Mouse (Mus musculus) cerebellum, postnatal 10 days (tissue): ENCODE measurements around the gene Hist1h2bj.

Experiments used
- DNase-seq, 2 experiments: peaks; one replicate each; pipeline ENCODE4 v3.0.0; 2021; ENCODE audit warnings: mixed read lengths in 2 of 2

Gene Hist1h2bj

DNA sequence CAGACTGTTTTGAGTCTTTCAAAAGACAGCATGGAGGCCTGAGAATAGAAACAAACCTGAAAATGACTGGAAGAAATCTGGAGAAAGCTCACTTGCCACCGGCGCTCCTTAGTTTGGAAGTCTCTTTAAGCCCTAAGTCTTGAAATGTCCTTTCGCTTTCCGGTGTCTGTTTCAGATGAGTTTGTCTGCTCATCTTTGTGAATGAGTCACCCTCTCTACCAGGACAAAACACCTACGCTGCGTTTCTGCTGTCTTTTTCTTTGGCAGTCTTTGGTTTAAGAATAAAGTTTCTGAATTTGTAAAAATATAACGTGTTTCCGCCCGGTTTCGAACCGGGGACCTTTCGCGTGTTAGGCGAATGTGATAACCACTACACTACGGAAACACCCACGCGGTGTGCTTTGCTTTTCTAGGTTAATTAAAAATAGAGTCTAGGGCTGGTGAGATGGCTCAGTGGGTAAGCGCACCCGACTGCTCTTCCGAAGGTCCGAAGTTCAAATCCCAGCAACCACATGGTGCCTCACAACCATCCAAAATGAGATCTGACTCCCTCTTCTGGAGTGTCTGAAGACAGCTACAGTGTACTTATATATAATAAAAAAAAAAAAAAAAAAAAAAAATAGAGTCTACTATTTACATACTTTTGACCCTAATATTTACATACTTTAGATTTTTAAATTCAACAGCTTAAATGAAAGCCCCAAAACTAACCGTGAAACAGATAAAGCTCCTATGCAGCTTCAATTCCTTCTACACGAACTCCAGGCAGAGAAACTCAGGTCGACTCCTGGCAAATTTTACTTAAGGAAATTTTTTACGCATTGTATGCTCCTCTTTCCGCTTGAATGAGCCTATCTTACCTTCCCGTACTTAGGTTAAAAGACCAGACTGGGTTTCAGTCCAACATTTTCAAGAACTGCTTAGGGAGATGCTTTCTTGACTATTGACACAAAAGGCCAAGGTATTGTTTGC, 27.2 kb upstream of the Hist1h2bj start:
- peak; percentile 78 for DNase-seq

DNA sequence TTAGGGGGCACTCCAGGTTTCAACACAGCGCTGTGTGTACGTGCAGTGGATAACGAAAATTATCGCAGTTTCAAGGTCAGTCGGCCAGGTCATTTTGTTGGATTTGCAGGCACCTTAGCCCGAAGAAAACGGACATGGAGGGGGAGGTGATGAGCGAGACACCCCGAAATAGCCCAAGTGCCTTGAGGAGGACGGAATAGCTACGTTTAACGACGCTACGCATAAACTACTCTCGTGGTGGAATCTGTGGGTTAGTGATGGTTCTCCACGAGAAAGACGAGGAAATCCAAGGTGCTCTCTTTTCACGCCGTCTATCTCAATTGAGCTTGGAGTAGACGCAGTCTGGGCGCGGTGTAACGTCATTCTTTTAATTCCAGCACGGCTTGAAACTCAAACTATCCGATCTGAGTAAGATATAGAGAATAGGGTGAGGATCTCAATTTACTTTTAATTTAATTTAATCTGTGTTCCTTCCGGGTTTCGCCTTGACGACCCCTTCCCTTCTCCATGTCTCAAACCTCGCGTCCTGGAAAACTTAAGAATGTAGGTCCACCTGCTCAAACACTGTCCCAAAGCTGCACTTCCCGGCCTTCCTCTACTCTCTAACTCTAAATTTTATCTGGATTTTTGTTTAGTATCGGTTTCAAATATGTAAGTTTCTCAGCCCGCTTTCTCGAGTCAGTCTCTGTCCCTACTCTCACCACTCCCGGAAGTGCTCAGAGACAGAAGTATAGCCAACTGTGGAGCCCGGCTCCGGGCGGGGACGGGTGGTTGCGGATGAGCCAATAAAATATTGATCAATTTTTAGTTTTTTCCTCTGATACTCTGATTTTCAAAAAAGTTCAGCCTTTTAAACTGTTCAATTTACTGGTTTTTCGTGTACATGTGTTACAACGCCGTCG, 22.8 kb upstream of the Hist1h2bj start:
- DNase-seq = peak in 1 of 2 experiments; percentile 33

DNA sequence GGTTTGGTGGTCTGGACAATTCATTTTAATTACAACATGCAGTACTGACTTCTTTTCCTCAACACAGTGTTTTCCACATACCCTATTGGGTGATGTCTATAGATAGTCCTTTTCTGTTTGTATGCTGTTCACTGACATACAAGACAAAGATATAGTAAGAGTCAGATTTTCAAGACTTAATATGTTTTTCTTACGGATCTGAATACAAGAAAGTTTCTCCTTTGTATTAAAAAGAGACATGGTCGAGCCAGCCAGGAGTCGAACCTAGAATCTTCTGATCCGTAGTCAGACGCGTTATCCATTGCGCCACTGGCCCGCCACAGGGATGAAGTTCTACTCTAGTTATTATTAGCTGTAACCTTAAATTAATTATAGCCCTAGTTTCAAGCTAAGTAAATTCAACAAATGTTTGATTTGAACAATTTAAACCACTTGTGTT, 22.1 kb upstream of the Hist1h2bj start:
- DNase-seq = peak; percentile 74 to 79

DNA sequence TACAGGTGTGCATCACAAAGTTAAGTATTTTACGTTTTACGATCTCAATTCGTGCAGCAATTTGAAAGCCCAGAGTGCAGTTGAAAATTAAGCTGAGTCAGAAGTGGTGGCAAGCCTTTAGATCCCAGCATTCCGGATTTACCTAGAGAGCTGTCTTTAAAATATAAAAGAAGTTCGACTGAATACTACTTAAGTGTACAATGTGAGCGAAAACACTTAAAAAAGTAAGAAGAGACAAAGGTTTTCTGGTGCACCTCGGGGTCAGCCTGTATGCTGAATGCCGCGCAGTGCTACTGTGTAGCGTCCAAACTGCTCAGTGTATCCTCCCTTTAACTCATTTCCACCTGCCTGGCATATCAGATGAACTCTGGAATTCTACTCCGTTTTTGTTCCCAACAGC, 21.4 kb upstream of the Hist1h2bj start:
- no peak for DNase-seq

DNA sequence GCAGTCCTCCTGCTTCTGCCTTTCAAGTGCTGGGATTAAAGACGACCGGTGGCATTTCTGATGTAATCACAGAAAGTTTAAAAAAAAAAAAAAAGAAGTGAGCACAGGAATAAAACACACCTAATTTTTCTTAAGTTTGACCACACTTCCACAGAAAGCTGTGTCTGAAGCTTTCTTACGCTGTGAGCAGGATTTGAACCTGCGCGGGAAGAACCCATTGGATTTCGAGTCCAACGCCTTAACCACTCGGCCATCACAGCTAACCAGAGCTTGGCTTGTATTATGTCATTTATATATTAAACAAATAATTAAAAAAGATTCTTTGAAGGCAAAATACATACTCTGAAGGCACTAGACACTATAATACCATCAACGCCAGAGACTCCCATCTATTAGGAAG, 20.8 kb upstream of the Hist1h2bj start:
- DNase-seq = peak; percentile 85

DNA sequence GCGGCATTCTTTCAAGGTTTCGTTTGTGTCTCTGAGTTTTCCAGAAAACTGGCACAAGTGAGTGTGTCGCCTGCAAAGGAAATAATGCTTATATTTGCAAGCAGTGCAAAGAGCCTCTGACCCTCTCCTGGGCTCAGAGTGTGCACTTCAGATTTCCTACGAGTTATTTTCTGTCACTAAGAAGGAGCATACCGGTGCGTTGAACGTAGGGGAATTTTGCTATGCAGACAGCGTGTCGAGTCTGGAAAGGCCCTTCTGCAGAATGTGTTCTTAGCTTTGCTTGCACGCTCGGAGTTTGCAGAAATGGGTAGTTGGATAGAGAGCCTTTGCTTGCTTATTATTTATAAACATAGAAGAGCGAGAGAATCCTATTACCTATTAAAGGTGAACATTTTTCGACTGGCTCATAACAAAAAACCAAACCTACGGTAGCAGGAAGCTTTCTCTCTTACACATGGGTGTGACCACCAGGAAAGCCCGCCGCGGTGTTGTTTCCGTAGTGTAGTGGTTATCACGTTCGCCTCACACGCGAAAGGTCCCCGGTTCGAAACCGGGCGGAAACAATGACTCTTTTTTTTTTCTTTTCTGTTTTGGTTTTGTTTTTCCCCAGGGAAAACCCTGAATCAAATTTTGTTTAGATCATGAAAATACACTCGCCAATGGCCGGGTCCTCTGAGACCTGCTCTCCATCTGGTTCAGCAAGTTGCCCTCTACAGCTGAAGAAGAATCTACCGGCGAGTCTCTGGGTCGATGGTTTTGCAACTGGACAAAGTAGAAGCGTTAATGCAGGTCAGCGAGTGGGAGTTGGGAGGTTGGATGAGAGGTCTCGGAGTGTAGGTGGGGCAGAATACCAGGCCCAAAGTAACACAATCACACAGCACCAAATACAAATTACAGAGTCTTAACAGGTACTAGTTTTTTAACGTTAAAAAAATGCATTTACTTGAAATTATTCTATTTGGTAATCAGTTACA, 16.7 kb upstream of the Hist1h2bj start:
- peak; percentile 92 to 94 for DNase-seq

DNA sequence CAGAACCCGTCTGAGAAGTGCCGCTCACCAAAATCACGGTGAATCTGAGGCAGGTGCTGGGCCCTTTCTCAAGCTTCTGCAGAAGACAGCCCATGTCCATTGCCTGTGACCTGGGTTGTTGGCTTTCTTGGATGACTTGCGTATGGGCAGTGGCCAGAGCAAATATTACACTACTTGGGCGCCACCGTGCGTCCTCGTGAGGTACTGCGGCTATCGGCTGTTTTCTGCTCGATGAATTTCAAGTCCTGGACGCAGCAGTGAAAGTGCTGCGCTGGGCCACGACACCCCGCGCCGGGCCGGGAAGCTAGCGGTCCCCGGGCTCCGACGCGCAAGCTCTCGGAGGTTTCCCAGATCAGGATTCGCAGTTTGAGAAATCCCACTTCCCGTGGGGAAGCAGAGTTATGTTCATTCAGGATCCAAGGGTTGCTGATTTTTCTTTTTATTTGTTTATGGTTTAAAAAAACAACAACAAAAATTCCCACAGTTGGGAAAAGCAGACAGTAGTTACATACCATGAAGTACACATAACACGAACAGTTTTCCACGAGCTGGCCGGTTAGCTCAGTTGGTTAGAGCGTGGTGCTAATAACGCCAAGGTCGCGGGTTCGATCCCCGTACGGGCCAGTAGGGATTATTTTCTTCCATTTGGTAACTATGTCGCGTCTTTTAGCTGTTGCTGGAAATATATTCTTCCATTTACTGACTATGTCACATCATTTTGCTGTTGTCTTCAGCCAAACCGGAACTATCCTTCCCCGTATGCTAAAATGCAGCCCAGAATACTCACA, 14.1 kb upstream of the Hist1h2bj start:
- peak; percentile 97 to 98 for DNase-seq

DNA sequence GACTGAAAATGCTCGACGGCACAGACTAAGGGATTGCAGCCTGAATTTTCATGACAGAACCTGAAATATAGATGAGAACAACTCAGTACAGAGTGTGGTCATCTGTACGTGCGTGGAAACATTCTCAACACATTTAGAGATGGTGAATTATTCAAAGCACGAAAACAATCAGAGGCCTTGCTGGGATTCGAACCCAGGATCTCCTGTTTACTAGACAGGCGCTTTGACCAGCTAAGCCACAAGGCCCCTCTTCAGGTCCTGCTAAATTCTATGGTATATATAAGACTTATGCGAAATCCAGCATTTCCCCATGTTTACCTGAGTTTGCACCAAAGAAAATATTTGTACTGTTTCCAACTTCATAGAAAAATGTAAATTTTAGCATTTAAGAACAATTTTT, 13.1 kb upstream of the Hist1h2bj start:
- peak in 1 of 2 experiments; percentile 41 for DNase-seq

DNA sequence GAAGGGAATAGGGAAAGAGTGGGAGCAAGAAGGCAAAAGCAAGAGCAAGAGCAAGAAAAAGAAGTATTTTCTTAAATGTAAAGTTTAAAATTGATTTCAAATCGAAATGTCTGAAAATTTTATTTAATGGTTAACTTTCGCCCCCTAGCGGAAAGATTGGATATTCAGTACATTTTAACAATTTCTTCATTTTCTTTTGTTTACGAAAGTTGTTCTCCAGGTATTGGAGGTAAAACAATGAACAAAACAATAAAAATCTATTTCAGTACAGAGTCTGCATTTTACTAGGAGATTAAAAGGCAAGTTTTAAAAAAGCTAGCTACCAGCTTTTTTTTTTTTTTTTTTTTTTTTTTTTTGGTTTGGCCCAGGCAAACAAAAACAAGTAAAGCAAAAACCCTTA, 12.5 kb upstream of the Hist1h2bj start:
- peak in 1 of 2 experiments; percentile 72 for DNase-seq

DNA sequence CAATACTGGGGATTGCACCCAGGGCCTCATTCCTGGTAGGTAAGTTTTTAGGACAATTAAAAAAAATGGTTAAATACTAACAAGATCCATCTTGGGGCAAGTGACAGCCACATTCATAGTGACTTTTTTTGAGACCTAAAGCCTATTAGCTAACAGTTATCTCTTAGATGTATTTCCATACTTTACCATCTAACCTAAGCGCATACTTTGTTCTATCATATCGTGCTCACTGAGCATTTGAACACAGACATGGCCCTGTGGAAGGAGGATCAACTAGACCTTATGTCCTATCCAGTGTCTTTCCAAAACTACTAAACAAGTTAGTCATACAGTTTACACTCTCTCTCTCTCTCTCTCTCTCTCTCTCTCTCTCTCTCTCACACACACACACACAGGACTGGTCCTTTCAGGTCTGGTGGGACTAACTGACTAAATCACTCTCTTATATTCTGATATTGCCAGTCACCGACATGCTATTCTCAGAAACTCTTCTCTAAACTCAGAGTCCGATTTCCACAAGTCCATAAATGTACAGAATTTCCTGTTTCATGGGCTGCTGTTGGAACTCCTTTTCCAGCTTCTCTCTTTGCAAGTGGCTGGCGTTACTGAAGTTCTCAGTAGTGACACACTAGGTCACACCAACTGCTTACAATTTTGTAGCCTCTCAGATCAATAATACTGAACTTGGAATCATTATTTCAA, 9.1 kb upstream of the Hist1h2bj start:
- no peak for DNase-seq

DNA sequence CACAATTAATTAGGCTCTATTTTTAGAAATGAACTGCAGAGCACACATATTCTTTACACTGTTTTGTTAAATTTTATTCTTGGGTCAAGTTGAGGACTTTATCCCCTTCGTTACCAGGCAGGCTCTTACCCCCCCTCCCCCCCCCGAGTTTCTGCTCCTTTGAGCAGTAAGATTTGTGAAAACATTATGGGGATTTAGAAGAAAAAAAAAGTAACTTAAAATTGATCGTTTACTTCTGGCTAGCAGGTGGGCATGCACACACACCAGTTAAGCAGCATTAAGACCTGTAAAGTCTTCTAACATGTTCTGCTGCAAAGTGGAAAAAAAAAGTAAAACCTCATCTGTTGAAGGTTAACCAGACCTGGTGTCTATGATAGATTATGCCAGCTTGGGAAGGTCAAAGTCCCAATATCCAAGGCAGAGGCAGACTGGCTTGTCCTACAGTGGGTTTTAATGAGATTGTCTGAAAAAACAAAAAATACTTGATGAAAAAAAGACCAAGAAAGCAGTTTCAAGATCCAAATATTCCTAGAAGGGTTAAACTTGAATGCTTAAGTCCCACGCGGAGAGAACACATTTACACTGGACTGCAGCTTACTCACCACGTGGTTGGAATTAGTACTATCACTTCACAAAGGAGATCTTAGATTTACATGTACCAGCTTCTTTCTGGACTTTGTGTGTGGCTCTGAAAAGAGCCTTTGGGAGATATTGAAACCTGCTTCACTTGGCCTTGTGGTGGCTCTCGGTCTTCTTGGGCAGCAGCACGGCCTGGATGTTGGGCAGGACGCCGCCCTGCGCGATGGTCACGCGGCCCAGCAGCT, 8.4 kb upstream of the Hist1h2bj start:
- DNase-seq = no peak

DNA sequence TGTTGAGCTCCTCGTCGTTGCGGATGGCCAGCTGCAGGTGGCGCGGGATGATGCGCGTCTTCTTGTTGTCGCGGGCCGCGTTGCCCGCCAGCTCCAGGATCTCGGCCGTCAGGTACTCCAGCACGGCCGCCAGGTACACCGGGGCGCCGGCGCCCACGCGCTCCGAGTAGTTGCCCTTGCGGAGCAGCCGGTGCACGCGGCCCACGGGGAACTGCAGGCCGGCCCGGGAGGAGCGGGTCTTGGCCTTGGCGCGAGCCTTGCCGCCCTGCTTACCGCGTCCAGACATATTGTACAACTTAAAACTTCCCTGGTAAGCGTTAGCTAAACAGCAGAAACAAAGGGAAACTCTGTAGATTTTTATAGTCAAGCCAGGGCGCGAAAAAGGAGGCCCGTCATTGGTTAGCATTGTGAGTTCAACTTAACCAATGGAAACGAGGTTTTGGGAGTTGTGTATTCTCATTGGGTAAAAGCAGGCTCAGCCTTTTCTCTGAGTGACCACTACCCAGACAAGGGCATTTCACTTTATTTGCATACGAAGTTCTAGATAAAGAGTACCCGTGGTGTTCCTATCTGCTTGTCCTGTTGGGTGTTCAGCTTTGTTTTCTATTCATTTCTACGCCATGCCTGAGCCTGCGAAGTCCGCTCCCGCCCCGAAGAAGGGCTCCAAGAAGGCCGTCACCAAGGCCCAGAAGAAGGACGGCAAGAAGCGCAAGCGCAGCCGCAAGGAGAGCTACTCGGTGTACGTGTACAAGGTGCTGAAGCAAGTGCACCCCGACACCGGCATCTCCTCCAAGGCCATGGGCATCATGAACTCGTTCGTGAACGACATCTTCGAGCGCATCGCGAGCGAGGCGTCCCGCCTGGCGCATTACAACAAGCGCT, 7.5 kb upstream of the Hist1h2bj start, which contains the start of the genes Hist1h2ah and Hist1h2bk:
TSS of gene Hist1h2ah (minus strand) at position 302 of the 882 bp plus-strand sequence.
TSS of gene Hist1h2bk (plus strand) at position 604 of the 882 bp plus-strand sequence.
- DNase-seq = peak; percentile 85 to 89

DNA sequence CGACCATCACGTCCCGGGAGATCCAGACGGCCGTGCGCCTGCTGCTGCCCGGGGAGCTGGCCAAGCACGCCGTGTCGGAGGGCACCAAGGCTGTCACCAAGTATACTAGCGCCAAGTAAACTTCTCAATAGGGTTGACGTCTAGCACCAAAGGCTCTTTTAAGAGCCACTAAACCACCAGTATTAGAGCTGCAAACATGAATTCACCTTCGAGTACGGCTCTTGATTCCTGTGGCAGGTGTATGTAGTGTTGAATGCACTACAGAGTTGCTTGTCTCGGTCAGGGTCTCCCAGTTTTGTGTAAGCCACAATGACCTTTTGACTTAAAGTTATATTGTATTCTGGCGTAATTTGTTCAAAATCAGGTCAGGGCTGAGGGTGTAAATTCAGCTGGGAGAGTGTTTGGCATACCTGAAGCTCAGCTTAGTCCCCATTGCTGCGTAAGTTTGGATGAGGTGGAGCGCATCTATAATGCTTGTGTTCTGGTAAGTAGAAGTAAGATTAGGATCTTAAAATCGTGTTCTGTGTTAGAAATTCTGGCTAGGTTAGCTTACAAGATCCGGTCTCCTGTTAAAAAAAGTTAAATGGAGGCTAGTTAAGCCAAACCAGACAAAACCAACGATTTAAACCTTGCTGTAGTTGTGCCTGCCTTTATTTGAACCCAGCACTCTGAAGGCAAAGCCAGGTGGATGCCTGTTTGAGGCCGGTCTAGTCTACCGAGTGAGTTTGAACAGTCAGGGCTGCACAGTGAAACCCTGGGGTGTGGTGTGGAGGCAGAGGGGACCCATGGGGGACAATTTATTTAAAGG, 6.7 kb upstream of the Hist1h2bj start:
- no peak for DNase-seq

DNA sequence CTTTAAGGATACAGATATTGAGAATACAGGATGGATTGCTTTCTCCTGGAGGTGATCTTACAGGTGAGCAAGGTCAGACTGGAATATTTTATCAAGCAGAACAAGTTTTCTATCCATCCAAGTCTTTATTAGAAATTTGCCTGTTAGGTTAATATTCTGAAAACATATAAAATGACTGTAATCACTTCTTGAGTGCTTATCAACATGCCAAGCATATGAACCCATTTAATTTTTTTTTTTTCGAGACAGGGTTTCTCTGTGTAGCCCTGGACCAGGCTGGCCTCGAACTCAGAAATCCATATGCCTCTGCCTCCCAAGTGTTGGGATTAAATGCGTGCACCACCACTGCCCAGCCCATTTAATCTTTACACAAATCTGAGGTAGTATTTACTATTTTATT, 6.0 kb upstream of the Hist1h2bj start:
- DNase-seq = no peak

DNA sequence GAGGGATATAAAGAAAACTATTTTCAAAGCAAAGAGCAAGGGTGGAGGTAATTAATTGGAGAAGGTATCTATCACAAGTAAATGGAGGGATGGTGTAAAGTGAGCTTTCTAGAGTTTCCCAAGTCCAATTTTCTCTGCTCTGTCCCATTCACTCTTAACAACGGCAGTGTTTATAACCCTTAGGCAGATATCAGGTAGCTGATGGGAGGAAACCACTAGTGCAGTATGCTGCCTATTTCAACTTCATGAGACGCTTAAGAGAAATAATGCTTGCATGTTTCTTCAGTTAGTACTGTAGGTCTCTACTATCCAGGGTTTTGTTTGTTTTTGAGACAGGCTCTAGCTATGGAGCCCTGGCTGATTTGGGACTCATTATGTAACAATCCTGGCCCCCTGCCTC, 5.6 kb upstream of the Hist1h2bj start:
- no peak for DNase-seq

DNA sequence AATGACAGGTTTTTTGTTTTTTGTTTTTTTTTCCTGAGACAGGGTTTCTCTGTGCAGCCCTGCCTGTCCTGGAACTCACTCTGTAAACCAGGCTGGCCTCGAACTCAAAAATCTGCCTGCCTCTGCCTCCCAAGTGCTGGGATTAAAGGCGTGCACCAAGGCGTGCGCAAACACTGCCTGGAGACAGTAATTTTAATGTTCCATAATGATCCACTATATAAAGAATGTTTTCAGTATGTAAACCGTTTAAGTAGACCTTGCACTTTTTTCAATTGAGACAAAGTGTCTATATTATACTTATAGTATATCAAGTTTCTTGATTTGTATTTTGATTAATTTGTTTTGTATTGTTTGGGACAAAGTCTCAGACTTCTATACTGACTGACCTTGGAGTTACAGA, 3.6 kb upstream of the Hist1h2bj start:
- no peak for DNase-seq

DNA sequence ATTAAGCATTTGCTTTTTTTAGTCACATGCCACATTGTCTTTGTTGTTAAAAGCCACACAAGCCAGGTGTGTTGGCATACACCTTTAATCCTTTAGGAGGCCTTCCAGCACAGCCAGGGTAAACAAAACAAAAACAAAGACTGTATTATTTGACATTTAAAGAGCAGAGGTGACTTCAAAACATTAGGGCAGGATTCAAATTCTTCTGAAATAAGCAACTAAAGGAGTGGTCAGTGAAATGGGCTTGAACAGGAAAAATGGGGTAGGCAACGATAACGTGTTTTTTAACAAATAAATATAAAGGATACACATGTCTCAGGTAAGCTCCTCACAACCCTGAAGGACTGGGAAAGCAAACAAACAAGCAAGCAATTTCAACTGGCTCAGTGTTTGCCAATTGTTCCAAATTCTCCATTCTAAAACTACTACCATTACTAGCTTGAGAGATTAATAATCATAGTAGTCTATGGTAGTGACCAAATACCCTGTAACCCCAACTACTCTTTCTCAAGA, 3.0 kb upstream of the Hist1h2bj start:
- DNase-seq = no peak
